ENCODE assay signal across 8 mouse cellular contexts in genomic region chr1:98095246-98095990, GRCm38 (mm10). TPM values are rescaled to one million over a fixed set of nuclear protein-coding genes. Genes with fewer than 3 reads are reported as not detected.
DNase-seq lines count a peak whose midpoint lies in the region; ATAC-seq lines count a peak whose summit lies in the region.

Gene Pam, minus strand, starts transcription at chr1:98095646.

- H3K4me3 ChIP-seq in megakaryocyte, embryonic 14.5 days (replicated peaks), result peak within 1 kb of the TSS; percentile 94

- no peaks in the 10 kb centered on the region for H3K9me3 ChIP-seq in megakaryocyte, embryonic 14.5 days

- intact Hi-C loops in left cerebral cortex, postnatal 10 days (cut with DNase I), result no loop called here

- ATAC-seq in inflammation-experienced regulatory T-cells, adult 6 months, result peak; percentile 83

- peaks cover 11% of the 10 kb centered on the region for H3K27me3 ChIP-seq in megakaryocyte, embryonic 14.5 days (replicated peaks)

- peaks cover 25% of the 10 kb centered on the region for H3K4me1 ChIP-seq in megakaryocyte, embryonic 14.5 days

- H3K36me3 ChIP-seq in megakaryocyte, embryonic 14.5 days (replicated peaks; ENCODE audit: low read length), result no peaks in the 10 kb centered on the region

- peak; percentile 97 for DNase-seq in adrenal gland, adult 2 months
- peak; percentile 91 for DNase-seq in embryo, embryonic 11 days
- DNase-seq in gastrocnemius, postnatal 25 days, result peak; percentile 90
- DNase-seq in left cerebral cortex, postnatal 10 days (ENCODE audit: extremely low spot score in 1 of 2, low spot score in 2 of 2), result peak; percentile 46 to 91
- peak; percentile 83 to 85 for DNase-seq in right cerebral cortex, postnatal 10 days (ENCODE audit: low spot score in 2 of 2)
- peak; percentile 85 for DNase-seq in urinary bladder, postnatal 25 days (ENCODE audit: low spot score)

RNA-seq across cellular contexts. Expression of gene Pam, which starts in this region (rescaled TPM):
- total RNA-seq in adrenal gland, adult 2 months (2021), result 100 to 1,000 TPM; 262 to 484 TPM
- 535 and 733 TPM in 2 replicates for polyA plus RNA-seq in adrenal gland, adult 2 months (2012; rRNA removed)
- 10 to 100 TPM; 37.4 to 51.5 TPM for total RNA-seq in gastrocnemius, postnatal 25 days (2021)
- 1 to 10 TPM; 1.5 to 5.3 (median 3.8) TPM for polyA plus RNA-seq in inflammation-experienced regulatory T-cells, adult 6 months (2017; shearing (Covaris generic))
- total RNA-seq in left cerebral cortex, postnatal 10 days (2021), result 100 to 1,000 TPM; 159 to 181 TPM
- polyA plus RNA-seq in megakaryocyte, embryonic 14.5 days (2012; ENCODE audit: insufficient read depth, low replicate concordance), result 2.2 and 3.4 TPM in 2 replicates

Comparison
In these comparisons a context has a peak if more than half of its experiments do, and no peak if none do; other contexts are left out.
1. Peak in every context shown above with its lines: DNase-seq, ATAC-seq and H3K4me3 ChIP-seq.
2. RNA of gene Pam (polyA plus RNA-seq): 535 to 733 TPM in adrenal gland, adult 2 months; 1.5 to 5.3 TPM in inflammation-experienced regulatory T-cells, adult 6 months and 2.2 to 3.4 TPM in megakaryocyte, embryonic 14.5 days; every median in the first group is over 10 times any median in the second.